Mouse (Mus musculus): ENCODE data around the gene Angel1. TPM values are rescaled to one million over a fixed set of nuclear protein-coding genes. Genes with fewer than 3 reads are reported as not detected.

The Angel1 gene
- total and polyA plus RNA-seq, 2 experiments from 2014 or later: 9.3 to 12.4 TPM

DNA sequence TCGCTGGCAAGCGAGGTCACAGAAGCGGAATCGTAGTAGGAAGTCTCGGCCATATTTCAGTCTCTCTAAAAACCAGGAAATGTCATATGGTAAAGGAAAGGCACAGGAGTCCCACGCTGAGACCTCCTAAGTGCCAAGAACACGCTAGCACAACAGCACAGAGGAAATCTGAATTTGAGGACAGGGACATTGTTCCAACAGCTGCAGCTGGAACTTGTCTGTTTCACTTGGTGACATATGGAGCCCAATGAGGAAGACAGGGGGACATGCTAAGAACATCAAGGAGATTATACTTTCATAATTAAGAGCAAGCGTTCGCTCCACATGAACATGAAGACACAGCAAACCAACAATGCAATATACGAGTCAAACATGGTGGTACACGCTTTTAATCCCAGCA, 9.3 kb downstream of the Angel1 start:
- ATAC-seq (ENCODE audit: low FRiP score) (no peak), DNase-seq (ENCODE audit: low spot score) (no peak)
- Histone ChIP-seq H3K9me3 (ENCODE audit: low read length) (no peaks in the 10 kb centered on the region), H3K4me2 (ENCODE audit: low read depth, low read length, poor library complexity, severe bottlenecking) (no peak overlapping the region), H3K36me3 (ENCODE audit: insufficient read depth, low read length) (0 out of 2 replicates have a peak, but pooled peaks cover 8% of the 10 kb centered on the region), H3K4me3 (ENCODE audit: low read depth, low read length) (no peak overlapping the region), H3K27me3 (ENCODE audit: insufficient read depth, low read length) (no peaks in the 10 kb centered on the region), H3K9ac (replicated peaks; ENCODE audit: low read length, poor library complexity, severe bottlenecking) (no peak overlapping the region), H3K4me1 (ENCODE audit: insufficient read depth, low read length) (no peaks in the 10 kb centered on the region), H3K27ac (ENCODE audit: low read depth, low read length) (no peak overlapping the region)
- TF ChIP-seq CTCF (IDR thresholded peaks at IDR 0.05): no peak
- WGBS: 93% methylated on average over 11 of the region's 11 CpGs

DNA sequence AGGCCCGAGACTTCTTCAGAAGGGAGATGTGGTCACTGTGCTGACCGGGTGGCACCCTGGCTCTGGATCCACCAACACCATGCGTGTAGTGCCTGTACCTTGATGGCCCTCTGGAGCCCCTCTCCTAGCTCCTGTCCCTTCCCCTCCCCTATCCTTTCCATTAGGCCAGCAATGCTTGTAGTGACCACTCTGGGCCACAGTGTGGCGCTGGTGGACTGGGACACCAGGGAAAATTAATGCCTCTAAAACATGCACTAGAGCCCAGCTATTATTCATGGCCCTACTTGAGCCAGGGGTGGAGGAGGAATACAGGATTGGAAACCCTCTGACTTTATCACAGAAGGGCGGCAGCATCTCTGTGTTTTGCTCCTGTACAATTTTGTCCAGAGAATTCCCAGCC, 10.9 kb downstream of the Angel1 start:
- peak; percentile 72 for DNase-seq (ENCODE audit: low spot score)
- Histone ChIP-seq H3K4me2 (ENCODE audit: low read depth, low read length, poor library complexity, severe bottlenecking) (no peak overlapping the region), H3K9ac (replicated peaks; ENCODE audit: low read length, poor library complexity, severe bottlenecking) (no peak overlapping the region), H3K27me3 (ENCODE audit: insufficient read depth, low read length) (no peaks in the 10 kb centered on the region), H3K4me3 (ENCODE audit: low read depth, low read length) (no peak overlapping the region), H3K4me1 (ENCODE audit: insufficient read depth, low read length) (no peaks in the 10 kb centered on the region), H3K36me3 (ENCODE audit: insufficient read depth, low read length) (0 out of 2 replicates have a peak, but pooled peaks cover 8% of the 10 kb centered on the region), H3K9me3 (ENCODE audit: low read length) (no peaks in the 10 kb centered on the region), H3K27ac (ENCODE audit: low read depth, low read length) (no peak overlapping the region)
- no peak for ATAC-seq (ENCODE audit: low FRiP score)
- WGBS: 39% methylated on average over 5 of the region's 5 CpGs
- TF ChIP-seq CTCF (IDR thresholded peaks at IDR 0.05): peak; percentile 88

DNA sequence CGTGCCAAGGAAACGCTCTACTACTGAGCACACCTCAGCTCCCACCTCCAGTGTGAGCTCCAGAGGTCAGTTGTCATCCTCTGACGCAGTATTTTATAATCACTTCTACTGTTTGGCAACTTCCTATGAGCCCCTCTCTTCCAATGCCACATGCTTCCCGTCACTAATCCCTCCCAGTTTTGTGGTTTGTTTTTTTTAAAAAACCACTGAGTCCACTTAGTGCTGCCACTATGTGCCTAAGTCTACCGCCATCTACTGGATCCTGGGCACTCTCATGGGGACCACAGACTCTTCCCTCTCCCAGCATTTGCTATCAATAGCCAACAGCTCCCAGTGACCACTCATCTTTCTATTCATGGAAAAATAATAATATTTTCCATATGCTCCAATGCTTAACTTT, 12.2 kb downstream of the Angel1 start:
- Histone ChIP-seq H3K4me3 (ENCODE audit: low read depth, low read length) (no peak overlapping the region), H3K27ac (ENCODE audit: low read depth, low read length) (no peak overlapping the region), H3K27me3 (ENCODE audit: insufficient read depth, low read length) (no peaks in the 10 kb centered on the region), H3K9me3 (ENCODE audit: low read length) (no peaks in the 10 kb centered on the region), H3K9ac (replicated peaks; ENCODE audit: low read length, poor library complexity, severe bottlenecking) (no peak overlapping the region), H3K36me3 (ENCODE audit: insufficient read depth, low read length) (0 out of 2 replicates have a peak, but pooled peaks cover 3% of the 10 kb centered on the region), H3K4me2 (ENCODE audit: low read depth, low read length, poor library complexity, severe bottlenecking) (no peak overlapping the region), H3K4me1 (ENCODE audit: insufficient read depth, low read length) (no peaks in the 10 kb centered on the region)
- WGBS: 74% methylated on average over 5 of the region's 5 CpGs
- peak; percentile 55 for DNase-seq (ENCODE audit: low spot score)
- ATAC-seq (ENCODE audit: low FRiP score): no peak
- peak; percentile 60 for TF ChIP-seq CTCF (IDR thresholded peaks at IDR 0.05)

DNA sequence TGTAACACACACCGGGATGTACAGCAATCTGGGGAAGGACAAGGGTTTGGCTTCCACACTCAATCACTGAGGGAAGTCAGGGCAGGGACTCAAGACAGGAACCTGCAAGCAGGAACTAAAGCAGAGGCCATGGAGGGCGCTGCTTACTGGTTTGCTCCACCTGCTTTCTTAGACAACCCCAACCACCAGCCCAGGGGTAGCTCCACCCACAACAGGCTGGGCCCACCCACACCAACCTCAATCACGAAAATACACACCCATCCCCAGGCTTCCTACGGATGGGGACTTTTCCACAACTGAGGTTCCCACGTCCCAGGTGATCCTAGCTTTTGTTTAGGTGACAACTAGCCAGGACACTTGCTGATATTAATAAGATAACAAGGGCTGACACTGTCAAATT, 20.4 kb downstream of the Angel1 start:
- H3K9ac ChIP-seq (replicated peaks; ENCODE audit: low read length, poor library complexity, severe bottlenecking): no peak overlapping the region
- TF ChIP-seq CTCF (IDR thresholded peaks at IDR 0.05): no peak
- H3K27me3 ChIP-seq (ENCODE audit: insufficient read depth, low read length): no peaks in the 10 kb centered on the region
- WGBS: 85% methylated on average over 5 of the region's 5 CpGs
- H3K27ac ChIP-seq (ENCODE audit: low read depth, low read length): no peak overlapping the region
- no peaks in the 10 kb centered on the region for H3K4me1 ChIP-seq (ENCODE audit: insufficient read depth, low read length)
- DNase-seq (ENCODE audit: low spot score): no peak
- no peak for ATAC-seq (ENCODE audit: low FRiP score)
- no peak overlapping the region for H3K4me3 ChIP-seq (ENCODE audit: low read depth, low read length)
- H3K36me3 ChIP-seq (ENCODE audit: insufficient read depth, low read length): peaks cover 10% of the 10 kb centered on the region; the same call in 1 of the 2 replicates
- no peak overlapping the region for H3K4me2 ChIP-seq (ENCODE audit: low read depth, low read length, poor library complexity, severe bottlenecking)
- H3K9me3 ChIP-seq (ENCODE audit: low read length): no peaks in the 10 kb centered on the region

DNA sequence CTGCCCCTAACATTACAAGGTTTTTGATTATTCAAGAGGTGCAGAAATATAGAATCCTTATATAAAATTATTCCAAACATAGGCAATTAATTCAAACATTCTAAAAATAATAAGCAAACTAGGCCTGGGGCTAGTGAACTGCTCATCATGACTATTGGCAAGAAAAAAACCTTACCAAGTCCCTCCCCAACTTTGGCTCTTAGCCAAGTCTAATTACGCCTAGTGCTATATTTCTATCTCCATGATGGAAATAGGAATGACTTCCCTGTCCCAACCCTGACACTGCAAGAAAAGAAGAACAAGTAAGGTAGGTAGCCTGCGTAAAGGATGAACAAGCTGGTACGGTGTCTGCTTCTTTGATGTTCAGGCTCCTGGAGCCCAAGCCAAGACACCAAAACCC, 23.6 kb downstream of the Angel1 start:
- Histone ChIP-seq H3K27me3 (ENCODE audit: insufficient read depth, low read length) (no peaks in the 10 kb centered on the region), H3K36me3 (ENCODE audit: insufficient read depth, low read length) (peaks cover 10% of the 10 kb centered on the region; the same call in 1 of the 2 replicates), H3K27ac (ENCODE audit: low read depth, low read length) (no peak overlapping the region), H3K4me3 (ENCODE audit: low read depth, low read length) (no peak overlapping the region), H3K9ac (replicated peaks; ENCODE audit: low read length, poor library complexity, severe bottlenecking) (no peak overlapping the region), H3K9me3 (ENCODE audit: low read length) (no peaks in the 10 kb centered on the region), H3K4me2 (ENCODE audit: low read depth, low read length, poor library complexity, severe bottlenecking) (no peak overlapping the region), H3K4me1 (ENCODE audit: insufficient read depth, low read length) (no peaks in the 10 kb centered on the region; the same call in 1 of the 2 replicates)
- DNase-seq (ENCODE audit: low spot score) (no peak), ATAC-seq (ENCODE audit: low FRiP score) (no peak)
- TF ChIP-seq CTCF (IDR thresholded peaks at IDR 0.05): no peak
- WGBS: 90% methylated on average over 3 of the region's 3 CpGs

GRCm38 (mm10) chr12:86701491-86701890, 24.8 kb downstream of the Angel1 start:
- Histone ChIP-seq H3K27ac (ENCODE audit: low read depth, low read length) (no peak overlapping the region), H3K4me3 (ENCODE audit: low read depth, low read length) (no peak overlapping the region), H3K27me3 (ENCODE audit: insufficient read depth, low read length) (no peaks in the 10 kb centered on the region), H3K9me3 (ENCODE audit: low read length) (no peaks in the 10 kb centered on the region), H3K4me2 (ENCODE audit: low read depth, low read length, poor library complexity, severe bottlenecking) (no peak overlapping the region), H3K4me1 (ENCODE audit: insufficient read depth, low read length) (no peaks in the 10 kb centered on the region; the same call in 1 of the 2 replicates), H3K36me3 (ENCODE audit: insufficient read depth, low read length) (peaks cover 11% of the 10 kb centered on the region), H3K9ac (replicated peaks; ENCODE audit: low read length, poor library complexity, severe bottlenecking) (no peak overlapping the region)
- DNase-seq (ENCODE audit: low spot score) (no peak), ATAC-seq (ENCODE audit: low FRiP score) (no peak)
- TF ChIP-seq CTCF (IDR thresholded peaks at IDR 0.05): no peak
- 92% methylated on average over 4 of the region's 4 CpGs for WGBS

Data from midbrain, postnatal 0 days (tissue).